Mouse (Mus musculus): ENCODE measurements at regions not wholly inside any gene's neighbourhood (a gene's known extent, or its start where the extent isn't known, plus 50 kb on each side); places are given as distances from the start of the nearest gene placed in this dataset.

DNA sequence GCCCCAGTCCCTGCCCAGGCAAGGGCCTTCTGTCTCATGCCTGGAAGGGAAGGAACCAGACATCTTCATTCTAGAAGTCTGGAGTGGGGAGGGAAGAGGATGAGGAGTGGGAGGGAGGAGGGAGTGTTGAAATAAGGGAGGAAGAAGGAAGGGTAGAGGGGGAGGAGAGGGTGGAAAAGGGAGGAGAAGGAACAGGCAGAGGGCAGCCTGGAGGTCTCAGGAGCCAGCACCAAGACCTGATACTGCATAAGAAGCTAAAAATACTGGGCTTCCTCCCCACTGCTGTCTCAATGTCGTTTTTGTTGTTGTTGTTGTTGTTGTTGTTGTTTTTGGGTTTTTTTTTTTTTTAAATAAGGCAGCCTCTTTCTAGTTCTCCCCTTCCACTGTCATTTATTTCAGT, 168.2 kb upstream of the Gm4791 start:
- no peak for DNase-seq (ENCODE audit: extremely low spot score in 1 of 2, low spot score in 1 of 2)

DNA sequence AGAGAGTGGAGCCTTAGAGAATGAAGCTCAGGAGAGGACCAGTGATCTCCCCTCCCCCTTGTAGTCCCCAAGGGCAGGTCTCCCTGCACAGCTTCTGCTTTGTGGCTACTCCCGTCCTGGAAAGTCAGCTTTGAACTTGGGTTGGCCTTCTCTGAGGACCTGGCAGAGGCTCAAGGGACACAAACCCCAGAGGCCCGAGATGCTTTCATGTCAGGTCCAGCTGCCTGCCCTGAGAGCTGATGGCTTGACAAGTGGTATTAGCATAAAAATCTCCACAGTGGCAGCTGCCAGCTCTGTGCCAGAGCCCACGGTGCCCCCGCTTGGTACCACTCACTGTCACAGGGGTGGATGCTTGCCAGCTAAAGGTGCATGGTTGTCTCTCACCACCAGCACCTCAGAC, 173.8 kb upstream of the Gm4791 start:
- no peak for DNase-seq (ENCODE audit: extremely low spot score in 1 of 2, low spot score in 1 of 2)

DNA sequence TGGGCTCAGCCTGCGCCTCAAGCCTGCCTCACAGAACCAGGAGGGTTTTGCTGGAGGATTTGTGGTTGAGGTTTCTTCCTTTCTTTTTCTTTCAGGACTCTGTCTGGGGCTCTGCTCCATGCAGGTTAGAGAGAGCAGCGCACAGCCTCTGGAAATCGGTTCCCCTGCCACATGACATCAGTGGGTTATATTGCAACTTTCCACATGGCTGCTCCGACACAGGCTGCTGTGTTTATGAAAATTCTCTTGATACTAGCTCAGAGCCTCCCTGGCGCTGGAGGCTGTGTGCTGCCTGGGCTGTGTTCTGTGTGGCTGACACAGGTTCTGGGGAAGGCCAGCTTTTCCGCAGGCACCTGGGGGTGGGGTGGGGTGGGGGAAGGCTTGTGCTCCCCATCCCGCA, 178.7 kb upstream of the Gm4791 start:
- DNase-seq (ENCODE audit: extremely low spot score in 1 of 2, low spot score in 1 of 2): no peak

DNA sequence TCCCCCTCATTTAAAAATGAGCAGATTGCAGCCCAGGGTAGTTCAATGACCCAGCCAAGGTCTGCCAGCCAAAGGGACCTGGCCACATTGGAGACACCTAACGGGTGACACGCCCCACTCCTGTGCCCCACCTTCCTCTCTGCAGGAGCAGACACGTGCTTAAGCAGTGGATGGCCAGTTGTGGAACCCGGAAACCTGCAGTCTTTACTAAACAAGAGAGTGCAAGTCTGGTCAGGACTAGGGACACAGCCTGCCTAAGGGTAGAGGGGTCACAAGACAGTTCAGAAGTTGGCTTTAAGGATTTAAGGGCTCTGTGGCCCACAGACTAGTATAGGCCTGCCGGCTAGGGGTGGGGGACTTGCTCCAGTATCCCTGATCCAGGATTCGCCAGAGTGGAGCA, 179.2 kb upstream of the Gm4791 start:
- DNase-seq (ENCODE audit: extremely low spot score in 1 of 2, low spot score in 1 of 2): no peak

DNA sequence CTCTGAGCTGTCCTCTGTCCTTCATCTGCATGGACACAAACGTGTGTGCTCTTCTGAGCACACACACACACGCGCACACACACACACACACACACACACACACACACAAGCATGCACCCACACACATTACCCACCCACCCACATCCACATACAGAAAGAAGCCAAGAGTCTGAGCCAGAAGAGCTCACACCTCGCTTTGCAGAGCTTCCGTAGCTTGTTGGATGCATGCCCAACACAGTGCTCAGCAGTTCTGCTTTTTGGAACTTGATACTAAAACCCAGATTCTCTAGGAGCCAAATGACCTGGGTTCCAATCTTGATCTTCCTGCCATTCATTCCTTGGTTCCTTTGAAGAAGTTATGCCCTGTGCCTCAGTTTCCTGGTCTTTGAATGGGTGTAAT, 182.4 kb upstream of the Gm4791 start:
- DNase-seq (ENCODE audit: extremely low spot score in 1 of 2, low spot score in 1 of 2): no peak

DNA sequence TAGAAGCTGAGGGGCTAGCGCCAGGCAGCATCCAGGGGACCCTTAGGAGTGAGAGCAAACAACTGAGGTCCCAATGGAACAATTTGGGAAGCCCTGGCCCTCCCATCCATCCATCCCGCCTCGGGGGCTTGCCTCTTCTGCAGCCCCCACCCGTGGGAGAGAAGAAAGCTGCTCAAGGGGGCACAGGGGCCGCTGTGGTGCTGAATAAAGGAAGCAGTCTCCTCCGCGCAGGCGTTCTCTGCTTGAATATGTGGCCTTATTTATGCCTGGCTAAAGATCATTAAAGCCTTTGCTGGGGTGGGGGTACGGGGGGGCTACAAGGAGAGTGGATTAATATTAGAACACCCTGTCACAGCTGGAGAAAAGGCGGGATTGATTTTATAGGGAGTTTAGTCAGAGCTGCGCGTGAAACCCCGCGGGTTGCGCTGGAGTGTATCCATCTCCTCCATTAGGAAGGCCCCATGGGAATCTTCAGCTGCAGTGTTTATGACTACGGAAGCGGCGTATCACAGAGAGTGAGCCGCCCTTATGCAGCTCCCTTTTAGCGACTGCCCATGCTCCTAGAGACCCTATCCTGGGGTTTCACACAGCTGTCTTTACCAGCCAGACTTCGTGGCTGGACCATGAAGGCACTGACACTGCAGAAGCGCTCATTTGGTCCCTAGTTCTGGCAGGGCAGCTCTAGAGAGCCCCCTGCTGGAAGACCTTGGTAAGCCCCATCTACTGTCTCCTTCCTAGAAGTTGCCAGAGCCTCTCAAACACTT, 183.9 kb upstream of the Gm4791 start:
- peak; percentile 81 for DNase-seq (ENCODE audit: extremely low spot score in 1 of 2, low spot score in 1 of 2)

DNA sequence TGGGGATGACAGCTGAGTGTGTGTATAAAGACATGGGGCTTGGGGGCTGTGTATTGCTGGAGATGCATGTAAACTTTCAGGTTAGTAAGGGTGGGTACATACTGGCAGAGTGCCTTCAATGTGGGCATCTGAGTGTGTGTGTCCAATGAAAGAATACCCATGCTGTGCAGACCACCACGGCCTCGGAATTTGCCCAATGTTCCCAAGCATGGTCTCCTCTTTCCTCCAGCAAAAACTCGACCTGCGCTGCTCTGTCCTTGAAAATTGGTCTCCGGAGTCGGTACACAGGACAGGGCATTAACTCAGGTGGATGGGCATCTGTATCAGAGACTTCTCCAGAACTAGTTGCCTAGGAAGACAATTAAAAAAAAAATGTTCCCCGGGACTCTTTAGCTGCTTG, 188.3 kb upstream of the Gm4791 start:
- no peak for DNase-seq (ENCODE audit: extremely low spot score in 1 of 2, low spot score in 1 of 2)

DNA sequence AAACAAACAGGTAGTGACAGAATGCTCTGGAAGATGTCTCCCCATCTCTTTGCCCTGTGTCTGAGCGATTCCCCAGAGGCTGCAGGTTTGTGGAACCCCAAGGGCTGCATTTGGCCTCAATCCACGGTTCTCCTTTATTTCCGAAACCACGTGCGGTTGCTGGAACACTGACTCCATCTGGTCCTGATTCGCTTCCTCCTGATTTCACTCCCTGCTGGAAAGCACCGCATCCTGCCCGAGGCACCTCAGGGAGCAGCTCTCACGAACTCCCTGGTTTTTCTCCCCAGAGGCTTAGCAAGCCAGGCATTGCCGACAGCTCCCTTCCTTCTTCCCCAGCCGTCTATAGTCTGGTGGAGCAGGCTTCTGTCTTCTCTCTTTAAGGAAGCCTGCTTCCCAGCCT, 203.1 kb upstream of the Gm4791 start:
- no peak for DNase-seq (ENCODE audit: extremely low spot score in 1 of 2, low spot score in 1 of 2)

DNA sequence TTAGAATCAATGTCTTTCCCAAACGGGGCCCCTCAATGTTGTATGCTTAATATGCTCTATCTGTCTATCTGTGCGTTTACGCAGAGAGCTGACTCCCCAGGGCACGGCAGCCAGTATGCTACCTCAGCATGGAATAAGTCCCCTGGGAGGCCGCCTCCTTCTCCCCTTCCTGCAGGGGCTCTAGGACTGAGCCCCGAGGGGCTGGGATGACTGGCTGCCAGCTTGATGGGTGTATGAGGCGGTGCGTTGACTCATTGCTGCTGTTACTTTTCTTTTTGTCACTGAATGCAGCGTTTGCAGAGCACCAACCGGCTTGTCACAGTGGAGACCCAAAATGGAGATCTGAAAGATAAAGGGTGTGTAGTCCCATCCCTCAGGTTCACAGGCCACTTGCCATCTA, 209.5 kb upstream of the Gm4791 start:
- DNase-seq (ENCODE audit: extremely low spot score in 1 of 2, low spot score in 1 of 2): no peak

DNA sequence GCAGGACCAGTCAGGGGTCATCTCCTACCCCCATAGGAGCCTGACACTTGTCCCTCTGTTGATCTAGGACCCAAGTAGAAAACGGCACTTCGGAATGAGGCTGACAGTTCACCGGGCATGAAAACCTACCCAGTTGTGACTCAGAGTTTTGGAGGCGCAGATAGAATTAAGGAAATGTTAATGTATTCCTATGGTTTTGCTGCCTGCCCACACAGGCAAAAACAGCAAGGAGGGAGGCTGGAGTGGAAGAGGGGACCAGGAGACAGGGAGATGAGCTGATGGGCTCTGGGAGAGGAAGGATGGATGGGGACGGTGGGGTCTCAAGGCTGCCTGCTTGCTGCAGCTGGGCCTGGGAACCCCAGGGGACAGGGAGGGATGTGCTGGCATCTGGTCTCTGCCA, 210.1 kb upstream of the Gm4791 start:
- DNase-seq (ENCODE audit: extremely low spot score in 1 of 2, low spot score in 1 of 2): no peak

DNA sequence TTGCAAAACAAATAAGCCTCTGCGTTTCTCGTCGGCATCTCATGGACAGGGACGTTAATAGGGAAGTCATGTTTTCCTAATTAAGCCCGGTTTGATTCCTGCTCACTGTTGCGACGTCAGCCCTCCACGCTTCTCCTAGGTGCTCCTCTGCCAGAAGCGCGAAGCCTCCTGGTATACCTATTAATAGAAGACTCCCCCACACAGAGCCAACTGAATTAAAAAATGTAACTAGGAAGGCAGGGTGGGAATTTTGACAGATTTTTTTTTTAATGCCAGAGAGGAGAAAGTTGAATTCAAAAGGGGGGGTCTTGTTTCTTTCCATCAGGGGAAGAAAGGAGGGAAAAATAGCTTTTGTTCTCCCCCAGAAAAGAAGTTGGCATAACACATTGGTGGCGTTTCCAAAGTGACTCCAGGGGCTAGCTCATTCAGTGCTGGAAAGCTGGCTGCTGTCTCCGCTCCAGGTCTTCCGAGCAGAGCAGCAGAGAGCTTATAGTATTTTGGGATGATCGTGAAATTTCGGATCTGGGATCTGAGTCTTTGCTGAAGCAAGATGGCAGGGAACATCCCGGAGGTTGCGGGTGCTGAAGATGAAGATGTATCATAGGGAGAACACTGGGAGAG, 214.1 kb upstream of the Gm4791 start:
- DNase-seq (ENCODE audit: extremely low spot score in 1 of 2, low spot score in 1 of 2): no peak

DNA sequence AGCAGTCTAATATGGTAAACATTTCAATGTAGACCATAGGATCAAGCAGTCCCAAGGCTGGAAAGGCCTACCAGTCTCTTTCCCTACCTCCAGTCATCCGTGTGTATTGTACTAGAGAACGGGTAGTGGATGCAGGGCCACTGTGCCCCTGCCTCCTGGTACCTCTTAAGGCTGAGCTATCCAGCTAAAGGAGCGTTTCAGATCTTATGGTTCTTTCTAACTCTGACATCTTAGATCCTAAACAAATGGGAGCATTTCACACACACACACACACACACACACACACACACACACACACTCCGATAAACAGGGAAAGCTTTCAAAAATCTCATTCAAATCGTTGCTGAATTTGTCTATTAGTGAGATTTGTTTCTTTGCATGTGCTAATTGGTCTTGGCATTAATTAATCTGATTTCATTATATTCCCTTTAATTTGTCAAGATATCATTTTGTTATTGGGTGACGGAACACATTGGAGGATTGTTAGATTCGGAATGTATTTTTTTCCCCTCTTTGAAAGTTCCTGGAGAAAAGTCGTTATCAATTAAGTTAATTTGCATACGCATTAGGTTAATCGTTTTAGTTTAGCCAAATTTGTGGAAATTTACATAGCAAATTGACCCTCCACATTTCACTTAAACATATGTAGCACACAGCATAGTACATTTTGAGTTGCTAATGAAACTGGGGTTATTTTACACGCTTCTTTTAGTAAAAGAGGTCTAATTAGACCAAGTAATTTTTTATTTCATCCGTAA, 214.8 kb upstream of the Gm4791 start:
- DNase-seq (ENCODE audit: extremely low spot score in 1 of 2, low spot score in 1 of 2): no peak

DNA sequence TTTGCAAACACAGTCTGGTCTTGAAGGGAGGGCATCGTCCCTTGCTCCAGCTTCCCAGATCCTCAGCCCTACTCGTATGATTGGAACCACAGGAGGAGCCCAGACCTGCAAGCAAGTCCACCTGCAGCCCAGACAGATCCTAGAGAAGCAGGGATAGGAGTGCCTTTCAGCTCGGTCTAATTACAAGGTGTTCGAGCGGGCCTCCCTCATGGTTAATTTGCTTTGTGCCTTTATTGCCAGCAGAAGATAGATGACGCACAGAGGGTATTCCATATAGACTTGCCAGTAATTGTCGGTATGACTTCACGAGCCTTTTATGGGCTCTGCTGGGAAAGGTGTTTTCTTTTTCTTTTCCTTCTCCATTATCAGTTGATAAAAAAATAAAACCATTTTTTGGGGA, 216.9 kb upstream of the Gm4791 start:
- peak in 1 of 2 experiments; percentile 4 for DNase-seq (ENCODE audit: extremely low spot score in 1 of 2, low spot score in 1 of 2)

DNA sequence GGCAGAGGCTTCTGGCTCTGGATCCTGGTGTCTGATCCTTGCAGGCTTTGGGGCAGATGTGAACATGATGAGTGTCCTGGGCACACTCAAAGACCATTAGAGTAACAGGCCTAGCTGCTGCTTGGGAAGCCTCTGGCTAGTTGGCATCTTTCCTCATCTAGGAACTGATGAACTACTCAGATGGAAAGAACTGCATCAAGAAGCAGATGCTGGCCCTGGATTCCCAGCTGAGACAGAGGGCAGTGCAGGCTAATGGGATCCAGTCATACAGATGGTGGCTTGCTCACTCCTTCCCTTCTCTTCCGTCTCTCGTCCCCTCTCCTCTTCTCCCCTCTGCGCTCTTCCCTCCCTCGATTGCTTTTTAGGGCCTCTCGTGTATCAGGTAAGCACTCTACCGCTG, 219.8 kb upstream of the Gm4791 start:
- no peak for DNase-seq (ENCODE audit: extremely low spot score in 1 of 2, low spot score in 1 of 2)

DNA sequence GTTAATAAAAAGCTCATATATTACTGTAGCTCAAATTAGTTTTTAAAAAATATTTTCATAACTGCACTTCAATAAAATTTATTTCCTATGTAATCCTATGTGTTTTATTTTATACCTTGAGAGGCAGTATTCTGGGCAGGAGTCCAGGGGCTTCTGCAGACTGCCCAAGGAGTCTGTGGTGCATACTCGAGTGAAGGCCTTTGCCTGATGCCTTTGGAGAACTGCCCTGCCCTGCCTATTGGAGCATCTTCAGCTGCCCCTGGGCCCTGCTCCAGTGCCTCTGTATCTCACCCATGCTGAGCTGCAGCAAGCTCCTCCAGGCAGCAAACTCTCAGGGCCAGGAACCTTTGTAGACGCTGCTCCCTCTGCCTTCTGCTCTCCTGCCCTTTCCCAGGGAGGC, 223.7 kb upstream of the Gm4791 start:
- no peak for DNase-seq (ENCODE audit: extremely low spot score in 1 of 2, low spot score in 1 of 2)

DNA sequence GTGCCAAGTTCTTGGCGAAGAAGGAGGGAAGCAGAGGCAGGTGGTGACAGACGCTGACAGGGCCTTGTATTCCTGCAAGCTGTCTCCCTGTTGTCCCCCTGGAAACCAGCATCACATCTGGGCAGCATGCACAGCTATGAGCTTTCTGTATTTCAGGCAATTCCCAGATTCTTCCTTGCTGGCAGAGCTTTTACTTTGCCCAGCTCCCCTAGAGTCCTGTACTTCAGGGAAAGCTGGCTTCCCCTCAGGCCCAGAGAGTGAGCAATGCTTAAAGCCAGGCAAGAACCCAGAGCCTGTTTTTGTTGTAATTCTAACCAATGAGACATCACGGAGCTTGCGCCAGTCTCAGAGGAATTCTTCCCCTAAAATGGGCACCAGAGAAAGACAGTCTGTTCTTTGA, 238.3 kb upstream of the Gm4791 start:
- no peak for DNase-seq (ENCODE audit: extremely low spot score in 1 of 2, low spot score in 1 of 2)

DNA sequence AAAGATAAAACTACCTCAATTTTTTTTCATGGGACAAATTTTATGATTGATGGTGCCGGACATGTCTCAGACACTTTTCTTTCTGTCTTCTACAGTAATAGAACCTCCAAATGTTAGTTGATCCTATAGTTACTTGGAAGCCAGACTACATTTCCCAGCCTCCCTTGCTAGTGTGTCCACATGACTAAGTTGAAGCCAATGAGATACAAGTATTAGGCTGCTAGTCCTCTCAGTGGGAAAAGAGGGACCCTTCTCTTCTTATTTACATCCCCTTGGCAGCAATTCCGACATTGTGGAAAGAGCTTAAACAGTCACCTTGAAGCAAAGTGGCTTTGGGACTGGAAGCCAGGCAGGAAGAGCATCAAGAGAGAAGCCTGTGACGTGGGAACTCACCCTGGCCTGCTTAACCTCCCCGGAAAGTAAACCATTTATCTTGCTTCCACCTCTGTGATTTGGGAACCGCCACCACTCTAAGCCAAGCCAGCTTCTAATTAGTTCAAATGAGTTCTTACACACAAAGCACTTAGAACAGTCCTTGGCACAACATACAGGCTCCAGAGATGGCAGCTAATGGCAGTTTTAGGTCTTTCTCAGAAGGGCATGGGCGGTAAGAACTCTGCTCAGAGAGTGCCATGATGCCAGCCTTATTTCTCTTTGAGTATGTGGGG, 241.4 kb upstream of the Gm4791 start:
- no peak for DNase-seq (ENCODE audit: extremely low spot score in 1 of 2, low spot score in 1 of 2)

DNA sequence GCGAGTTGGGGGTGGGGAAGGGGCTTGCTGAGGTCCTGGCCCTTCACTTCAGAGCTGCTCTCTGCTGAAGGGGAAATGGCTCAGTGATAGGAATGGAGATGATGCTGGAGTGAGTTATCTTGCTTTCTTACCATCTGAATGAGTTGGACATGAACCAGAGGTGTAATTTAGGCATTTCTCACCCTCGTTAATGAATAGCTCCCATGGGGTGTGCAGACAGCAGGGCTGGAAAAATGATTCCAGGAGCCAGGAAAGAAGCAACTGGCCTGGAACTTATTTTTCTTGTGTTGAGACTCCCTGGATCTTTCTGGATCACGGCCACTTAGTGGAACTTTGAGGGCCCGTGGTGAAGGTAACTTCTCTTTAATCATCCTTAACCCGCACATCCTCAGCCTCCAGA, 246.6 kb upstream of the Gm4791 start:
- DNase-seq (ENCODE audit: extremely low spot score in 1 of 2, low spot score in 1 of 2): no peak

DNA sequence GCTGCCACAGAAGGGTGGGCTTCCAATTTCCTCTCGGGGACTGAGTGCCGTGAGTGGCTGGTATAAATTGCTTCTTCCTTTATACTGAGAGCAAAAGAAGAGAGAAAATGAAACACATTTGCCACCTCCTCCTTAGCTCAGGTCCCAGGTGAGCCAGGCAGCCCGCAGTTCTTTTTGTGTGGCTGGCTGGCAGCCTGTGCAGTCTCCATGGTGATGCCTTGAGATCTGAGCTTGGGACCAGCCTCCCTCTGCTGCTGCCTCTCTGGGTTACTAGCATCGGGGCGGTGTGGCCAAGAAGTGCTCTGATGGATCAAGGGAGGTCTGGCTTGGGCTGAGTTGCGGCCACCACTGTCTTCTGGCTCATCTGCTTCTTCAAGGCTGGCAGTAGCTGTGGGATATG, 249.1 kb upstream of the Gm4791 start:
- no peak for DNase-seq (ENCODE audit: extremely low spot score in 1 of 2, low spot score in 1 of 2)

DNA sequence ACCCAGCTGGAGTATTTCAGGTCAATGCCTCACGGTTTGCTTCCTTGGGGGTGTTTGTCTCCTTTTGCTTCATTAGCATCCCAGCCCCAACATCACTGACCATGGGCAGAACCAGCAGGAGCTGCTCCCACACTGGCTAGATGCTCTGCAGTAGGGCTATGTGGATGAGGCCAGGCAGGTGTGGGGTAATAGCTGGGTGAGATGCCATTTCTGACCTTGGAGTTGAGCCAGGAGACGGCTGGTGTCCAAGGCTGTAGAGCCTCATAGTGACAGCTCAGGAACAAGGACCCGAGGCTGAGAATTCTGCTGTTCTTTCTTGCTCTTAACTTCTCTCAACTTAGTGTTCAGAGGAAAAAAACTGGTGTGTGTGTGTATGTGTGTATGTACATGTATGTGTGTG, 252.3 kb upstream of the Gm4791 start:
- no peak for DNase-seq (ENCODE audit: extremely low spot score in 1 of 2, low spot score in 1 of 2)

DNA sequence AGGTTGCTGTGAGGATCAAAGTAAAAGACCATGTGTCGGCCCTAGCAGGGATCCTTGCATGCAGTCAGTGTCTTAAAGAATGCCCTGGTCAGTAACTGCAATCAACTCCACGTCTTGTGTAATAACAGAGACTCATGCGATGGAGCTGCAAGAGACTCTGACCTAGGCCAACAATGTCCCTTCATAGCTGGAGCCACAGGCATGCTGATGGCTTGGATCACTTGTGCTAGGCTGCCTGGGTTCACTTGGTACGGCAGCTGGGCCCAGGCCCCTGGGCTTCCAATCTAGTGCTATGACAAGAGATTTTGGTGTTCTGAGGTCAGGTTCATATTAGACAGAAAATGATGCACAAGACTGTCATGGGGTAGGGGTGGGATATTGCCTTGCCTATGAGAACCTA, 258.0 kb upstream of the Gm4791 start:
- no peak for DNase-seq (ENCODE audit: extremely low spot score in 1 of 2, low spot score in 1 of 2)

Data from layer of hippocampus, postnatal 25 days (tissue).